Mouse (Mus musculus) layer of hippocampus, postnatal 36 days (tissue): ENCODE results near the gene Fgf10. TPM values are rescaled to one million over a fixed set of nuclear protein-coding genes. Genes with fewer than 3 reads are reported as not detected.

Source experiments
- DNase-seq, 2 experiments: peaks; one replicate each; pipeline ENCODE4 v3.0.0; 2022
- total RNA-seq, 2 experiments: library from RNA; stranded (reverse); gene quantifications; 2 replicates each; pipeline ENCODE4 v1.2.3; 2021

The Fgf10 gene
- 10 to 100 TPM; 13.9 to 14.5 TPM for total RNA-seq

DNA sequence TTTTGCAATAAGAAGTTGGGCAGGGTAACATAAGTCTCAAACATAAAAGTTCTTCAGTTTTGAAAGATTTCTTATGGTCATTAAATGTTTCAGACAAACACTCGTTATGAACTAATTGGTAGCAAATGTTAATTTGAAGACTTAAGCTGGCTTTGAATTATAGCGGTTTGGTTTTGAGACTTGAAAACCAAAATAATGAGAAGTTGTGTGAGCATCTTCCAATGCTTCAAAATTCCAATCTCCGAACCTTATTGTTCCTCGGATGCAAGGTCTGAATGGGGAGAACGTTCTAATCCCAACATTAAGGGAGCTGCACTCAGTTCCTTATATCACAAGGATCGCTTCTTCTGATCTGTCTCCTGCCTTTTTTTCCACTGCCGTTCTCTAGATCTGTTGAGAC, at the start of gene Fgf10:
TSS of gene Fgf10 (plus strand) at position 301 of the 400 bp plus-strand sequence.
- no peak for DNase-seq

DNA sequence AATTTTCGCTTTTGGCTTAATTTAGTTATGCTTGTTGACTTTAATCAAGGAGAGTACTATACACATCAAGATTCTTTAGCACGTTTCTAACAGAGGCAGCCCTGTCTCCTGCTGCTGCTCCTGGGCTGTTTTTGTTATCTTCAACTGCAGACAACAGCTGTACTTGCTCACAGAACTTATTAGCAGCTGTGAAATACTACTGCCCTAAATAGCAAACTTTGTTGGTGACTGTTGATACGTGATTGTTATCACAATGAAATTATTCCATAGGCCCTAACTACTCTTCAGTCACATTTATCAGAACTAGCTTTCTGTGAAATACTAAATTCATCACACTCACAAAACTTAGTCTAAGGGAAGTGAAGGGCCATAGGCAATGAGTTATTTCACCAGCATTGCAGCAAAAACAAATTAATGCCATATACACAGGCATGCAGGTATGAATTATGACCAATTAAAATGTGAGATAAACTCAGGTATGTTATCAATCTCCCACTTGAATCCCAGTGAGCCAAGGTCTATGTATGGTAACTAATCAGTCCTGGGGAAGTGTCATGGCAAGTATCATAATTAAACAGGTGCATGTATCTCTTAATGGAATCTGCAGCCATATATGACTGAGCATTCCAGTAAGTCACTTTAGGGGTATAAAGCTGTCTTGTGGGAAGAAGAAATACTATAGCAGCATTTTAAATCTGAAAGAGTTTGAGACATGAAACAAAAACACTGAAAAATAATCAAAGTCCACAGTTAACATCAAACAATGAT, 39.7 kb upstream of the Fgf10 start:
- no peak for DNase-seq

DNA sequence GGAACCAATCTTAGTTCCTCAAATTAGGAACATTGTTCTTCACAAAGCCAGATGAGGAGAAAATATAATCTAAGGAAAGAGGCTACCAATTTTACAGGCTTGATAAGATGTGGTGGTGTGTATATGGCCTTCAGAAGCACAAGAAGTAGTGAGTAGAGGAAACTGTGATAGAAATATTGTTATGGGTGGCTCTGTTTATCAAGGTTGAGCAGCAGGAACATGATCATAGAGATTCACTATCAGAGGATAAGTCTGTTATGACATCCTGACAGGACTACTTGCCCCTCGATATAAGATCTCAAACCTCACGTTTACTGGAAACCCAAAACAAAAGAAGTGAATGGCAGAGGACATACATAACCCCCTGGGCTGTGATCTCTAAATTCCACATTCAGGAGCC, 38.1 kb upstream of the Fgf10 start:
- no peak for DNase-seq

DNA sequence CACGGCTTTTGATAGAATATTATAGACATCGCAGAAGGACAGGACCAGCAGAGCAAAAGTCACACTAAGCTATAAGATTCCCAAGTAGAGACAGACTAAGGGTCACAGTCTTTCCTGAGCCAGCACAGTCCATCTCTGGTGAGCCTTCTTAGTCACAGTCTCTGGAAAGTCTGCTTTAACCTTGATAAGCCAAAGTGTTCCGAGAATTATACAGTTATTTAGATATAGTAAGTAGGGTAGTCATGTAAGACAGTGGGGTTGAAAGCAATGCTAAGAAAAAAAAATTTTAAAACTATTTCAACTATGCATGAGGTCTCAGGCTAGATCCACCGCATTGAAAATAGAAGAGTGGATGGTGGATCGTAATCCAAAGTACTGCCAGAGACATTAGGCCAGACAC, 33.5 kb upstream of the Fgf10 start:
- DNase-seq = no peak

DNA sequence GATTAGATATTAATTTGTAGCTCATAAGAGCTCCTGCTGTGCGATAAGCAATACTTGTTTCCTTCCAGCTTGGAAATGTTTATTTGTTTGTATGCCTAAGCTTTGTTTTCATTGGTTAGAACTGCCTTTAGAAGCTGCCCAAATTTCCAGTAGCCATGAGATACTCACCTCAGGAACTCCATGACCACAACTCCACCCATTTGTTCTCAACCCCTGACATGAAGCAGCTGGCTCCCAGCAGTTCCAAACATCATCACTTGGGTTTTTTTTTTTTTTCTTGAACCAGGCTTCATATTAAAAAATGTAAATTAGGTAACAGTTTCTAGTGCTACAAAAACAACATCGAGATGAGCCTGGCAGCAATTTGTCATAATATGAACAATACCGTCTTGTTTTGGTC, 27.0 kb upstream of the Fgf10 start:
- no peak for DNase-seq

DNA sequence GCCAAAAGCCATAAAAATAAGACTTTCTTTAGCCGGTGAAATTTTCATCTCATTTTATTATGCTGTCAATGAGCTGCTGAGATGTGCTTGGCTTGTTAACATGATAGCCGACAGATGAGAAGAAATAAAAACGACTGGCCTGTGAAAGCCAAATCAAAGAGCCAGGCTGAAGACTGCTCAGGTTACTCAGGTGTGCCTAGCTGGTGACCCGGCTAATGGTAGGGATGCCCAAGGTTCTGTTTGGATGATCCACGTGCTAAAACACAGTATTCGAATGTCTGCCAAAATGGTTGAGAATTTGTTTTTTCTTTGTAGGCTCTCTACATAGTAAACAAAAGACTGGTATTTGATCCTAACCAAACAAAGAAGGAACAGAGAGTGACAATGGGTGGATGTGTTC, 26.5 kb upstream of the Fgf10 start:
- no peak for DNase-seq

DNA sequence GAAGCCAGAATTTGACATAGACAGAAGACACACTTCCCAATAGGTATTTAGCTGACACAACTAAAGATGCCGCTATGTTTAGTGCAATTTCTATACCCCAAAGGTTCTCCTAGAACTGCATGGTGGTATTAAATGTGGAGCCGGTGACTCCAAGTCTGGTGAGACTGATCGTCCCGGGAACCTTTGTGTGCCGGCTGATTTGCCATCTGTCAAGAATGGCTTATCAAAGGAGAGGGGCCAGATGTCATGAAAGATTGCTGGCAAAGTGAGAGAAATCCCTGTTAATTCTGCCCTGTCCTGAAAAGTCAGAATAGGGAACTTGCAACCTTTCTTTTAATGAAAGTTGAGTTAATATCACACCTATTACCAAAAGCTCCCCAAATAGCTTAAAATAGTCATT, 12.6 kb upstream of the Fgf10 start:
- no peak for DNase-seq

DNA sequence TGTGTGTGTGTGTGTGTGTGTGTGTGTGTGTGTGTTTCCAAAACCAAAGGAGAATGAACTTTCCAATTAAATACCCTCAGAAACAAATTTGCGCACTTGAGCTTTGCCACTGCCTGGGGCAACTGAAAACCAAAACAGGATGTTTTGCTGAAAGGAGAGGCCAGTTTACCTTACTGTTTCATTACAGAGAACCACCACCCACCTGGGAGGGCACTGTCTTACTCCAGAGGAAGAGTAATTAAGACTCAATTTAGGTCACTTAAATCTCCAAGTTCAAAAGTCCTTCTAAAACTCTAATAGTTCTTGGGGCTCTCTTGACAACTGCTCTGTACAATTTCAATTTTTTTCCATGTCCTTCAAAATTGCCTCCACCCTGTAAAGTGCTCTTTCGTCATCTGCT, 11.6 kb upstream of the Fgf10 start:
- DNase-seq = no peak

DNA sequence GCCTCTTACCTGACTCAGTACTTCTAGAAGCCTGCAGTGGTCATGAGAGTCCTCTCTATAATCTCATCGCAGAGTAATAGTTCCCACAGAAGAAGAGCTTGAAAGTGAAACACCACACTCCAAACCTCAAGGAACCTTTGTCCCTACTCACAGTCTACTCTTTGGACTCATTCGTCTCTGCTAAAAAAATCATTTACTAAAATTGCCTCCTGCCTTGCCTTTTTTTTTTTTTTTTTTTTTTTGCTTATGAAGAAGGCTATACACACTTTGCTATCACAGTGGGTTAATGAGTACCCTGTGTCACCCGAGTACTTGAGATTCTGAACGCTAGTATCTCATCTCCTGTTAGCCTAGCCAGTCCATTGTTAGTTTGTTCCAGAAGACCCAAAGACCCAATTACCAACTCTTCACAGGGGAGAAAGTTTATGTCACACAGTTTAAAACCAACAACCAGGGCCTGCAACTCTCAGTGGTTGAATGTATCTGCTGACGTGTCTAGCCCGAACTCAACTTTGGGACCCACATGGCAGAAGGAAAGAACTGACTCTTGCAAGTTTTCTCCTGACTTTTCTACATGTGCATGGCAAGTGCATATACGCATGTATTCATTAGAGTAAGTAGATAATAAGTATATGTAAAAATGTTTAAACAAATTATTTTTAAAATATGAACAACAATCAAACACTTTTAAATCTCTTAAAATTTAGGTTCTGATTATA, 10.8 kb upstream of the Fgf10 start:
- no peak for DNase-seq

DNA sequence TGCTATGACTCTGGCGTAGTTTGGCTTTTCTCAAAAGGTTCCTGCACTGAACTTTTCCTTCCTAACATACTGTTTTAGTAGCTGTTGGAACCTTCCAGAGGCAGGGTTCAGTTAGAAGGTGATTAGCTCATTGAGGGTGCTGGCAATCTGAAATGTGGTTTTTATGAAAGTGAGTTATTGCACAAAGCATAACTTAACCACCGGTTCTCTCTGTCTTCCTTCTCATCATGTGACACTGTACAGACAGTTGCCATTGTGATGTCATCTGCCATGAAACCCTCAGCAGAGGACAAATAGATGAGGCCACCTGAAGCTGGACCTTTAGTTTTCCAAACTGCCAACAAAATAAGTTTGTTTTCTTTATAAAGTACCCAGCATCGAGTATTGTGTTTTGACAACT, 7.9 kb upstream of the Fgf10 start:
- no peak for DNase-seq

DNA sequence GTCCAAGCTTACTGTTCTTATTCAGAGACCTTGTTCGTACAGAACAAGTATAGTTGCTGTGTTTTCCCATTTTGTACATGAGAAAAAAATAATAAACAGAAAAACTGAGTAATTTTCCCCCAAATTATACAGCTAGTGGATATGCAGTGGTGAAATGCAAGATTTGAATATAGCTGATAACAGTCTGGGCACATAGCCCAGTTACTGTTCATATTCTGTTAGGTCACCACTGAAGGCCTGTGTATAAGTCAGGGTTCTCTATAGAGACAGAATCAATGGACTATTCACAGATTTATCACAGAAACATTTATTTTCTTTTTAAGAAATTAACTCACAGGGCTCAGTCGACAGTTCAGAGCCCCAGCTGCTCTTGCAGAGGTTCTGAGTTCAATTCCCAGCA, 4.7 kb upstream of the Fgf10 start:
- DNase-seq = no peak

DNA sequence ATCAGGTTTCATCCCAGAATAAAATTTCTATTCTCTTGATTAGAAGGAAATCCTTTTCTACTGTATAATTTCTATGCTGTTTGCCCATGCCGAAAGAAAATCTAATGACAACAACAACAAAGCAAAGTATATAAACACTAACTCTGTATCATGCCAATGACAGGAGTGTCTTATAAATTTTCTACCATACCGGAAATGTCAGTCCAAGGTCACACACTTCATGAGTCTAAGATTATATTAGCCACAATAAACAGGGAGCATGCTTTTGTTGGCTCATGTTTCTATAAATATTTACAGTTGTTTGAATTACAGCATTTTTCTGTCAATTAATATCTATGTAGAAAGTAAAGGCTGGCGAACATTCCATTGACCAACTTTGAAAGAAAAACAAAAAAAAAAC, 9.6 kb downstream of the Fgf10 start:
- no peak for DNase-seq

DNA sequence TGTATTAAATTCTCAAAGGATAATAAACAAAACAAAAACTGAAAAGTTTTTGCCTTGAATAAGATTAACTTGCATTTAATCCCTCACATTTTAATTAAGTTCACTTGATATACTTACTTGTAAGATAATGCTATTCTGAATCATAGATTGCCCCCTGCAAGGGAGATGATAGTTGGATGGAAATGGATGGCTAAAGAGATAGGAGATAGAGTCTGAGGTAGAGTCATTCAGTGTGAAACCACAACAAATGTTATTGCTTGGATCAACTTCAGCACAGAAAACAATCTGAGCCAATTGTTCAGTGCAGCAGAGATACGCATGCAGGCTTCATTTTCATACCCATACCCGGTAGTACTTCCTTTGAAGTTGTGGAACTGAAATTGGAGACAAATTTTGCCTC, 23.5 kb downstream of the Fgf10 start:
- no peak for DNase-seq

DNA sequence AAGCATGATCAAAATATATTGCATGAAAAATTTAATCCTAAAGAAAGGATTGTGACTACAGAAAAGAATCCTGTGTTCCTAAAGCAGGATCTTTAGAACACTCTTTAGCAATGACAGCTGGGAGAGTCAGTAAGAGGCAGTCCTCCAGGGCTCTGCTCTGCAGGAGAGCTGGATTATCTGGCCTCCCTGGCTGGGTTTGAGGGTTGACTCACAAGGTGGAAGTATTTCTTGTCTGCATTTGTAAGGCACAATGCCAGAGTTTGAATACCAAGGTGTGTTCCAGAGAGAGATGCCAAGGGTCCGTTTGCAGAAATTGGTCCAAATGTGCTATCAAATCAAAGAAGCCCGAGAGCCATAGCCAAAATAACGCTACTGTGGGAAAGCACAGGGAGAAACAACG, 25.5 kb downstream of the Fgf10 start:
- DNase-seq = no peak

DNA sequence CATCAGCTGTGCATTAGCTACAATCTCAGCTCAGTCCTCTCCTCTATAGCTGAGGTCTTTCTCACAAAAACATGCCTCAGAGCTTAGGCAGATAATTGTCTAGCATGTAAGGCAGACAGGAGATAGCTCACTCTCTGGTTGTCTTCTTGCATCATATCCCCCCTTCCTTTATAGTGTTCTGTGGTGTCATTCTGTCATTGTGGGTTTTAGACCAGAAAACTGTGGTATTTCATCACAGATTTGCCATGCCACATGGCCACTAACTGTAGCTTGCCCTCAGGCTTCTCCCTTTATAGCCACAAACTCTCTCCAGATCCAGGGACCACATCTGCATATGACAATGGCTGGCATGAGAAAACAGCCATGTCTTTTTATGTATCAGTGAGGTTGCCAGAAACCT, 34.1 kb downstream of the Fgf10 start:
- DNase-seq = no peak

DNA sequence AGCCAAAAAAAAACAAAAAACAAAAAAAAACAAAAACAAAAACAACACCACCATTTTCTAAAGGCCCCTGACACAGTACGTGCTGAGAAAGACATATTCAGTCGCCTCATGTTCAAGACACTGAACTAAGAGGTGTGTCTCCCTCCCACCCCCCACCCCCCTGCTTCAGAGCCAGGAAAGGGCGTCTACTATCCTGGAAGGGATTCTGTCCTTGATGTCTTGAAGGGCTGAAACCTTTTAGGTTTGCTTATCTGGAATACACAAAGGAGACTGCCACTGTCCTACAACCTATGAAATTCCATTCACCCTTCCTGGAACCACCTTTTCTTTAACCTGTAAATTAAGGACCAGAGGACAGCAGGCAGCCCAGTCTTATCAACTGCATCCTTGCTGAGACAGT, 36.1 kb downstream of the Fgf10 start:
- no peak for DNase-seq

DNA sequence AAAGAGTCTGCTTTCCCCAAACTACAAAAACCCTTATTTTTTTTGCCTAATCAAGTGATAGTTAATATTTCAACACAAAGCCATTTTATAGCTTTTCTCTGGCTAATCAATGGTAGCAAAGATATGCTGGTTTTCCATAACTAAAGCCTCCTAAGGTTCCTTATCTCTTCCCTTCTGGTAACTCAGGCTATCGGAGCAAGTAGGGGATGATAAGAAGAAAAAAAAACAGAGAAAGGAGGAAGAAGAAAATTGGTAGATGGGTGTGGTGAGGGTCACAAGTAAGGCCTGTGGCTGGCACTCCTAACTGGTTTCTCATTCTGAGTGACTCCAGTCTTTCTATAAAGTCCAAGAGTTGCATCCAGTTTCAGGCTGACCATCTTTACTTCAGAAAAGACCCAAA, 40.3 kb downstream of the Fgf10 start:
- DNase-seq = no peak

DNA sequence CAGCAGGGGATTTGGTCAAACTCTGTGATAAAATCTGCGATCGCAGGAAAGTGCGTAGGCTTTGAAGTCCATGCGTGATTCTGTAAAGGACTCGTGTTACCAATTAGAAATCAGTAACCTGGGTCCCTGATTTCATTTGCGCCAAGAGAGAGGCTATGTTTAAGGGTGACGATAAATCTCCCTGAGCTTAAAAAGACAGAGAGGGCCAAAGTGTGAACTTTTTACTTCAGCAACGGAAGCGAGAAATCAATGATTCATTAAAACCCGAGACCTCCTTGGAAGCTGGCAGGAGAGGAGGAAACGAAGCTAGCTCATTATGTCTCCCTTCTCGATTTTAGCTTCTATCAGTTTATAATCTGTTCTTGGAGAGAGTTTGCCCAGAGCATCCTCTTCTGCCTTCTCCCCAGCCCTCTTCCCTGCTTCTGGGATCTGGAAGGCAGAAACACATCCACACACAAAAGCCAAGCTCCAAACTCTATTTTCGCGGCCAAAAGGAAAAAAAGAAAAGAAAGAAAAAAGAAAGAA, 44.1 kb downstream of the Fgf10 start:
- no peak for DNase-seq

DNA sequence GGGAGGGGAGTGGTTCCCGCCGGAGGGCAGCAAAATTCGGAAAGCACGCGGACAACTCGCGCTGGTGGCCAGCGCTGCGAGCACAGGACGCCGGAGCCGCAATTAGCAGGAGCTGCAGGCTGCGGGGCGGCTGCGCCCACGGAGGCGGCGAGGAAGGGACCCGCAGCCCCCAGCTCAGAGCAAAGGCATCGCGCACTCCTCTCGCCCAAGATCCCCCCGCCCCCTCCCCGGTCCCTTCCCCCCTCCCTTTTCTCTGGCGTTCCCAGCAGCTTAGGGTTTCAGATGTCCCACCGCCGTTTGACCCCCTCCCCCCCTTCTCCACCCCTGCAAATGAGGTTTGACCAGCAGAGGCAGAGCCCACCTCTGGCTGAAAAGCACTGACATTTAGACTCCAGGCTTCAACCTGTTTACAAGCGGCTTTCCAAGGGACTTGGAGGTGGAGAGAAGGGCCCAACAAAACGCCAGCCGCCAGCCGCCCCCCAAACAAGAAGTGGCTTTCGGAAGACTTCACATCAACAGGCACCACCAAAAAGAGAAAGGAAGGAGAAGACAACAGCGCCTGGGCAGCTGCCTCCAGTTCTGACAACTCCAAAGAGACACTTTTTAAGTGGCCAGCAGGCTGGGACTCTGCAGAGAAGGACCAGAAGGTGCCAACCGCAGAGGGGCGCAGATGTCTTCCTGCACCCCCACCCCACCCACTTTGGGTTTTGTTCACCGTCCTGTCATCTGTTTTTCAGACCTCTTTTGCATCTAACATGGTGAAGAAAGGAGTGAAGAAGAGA, 44.9 kb downstream of the Fgf10 start:
- no peak for DNase-seq

DNA sequence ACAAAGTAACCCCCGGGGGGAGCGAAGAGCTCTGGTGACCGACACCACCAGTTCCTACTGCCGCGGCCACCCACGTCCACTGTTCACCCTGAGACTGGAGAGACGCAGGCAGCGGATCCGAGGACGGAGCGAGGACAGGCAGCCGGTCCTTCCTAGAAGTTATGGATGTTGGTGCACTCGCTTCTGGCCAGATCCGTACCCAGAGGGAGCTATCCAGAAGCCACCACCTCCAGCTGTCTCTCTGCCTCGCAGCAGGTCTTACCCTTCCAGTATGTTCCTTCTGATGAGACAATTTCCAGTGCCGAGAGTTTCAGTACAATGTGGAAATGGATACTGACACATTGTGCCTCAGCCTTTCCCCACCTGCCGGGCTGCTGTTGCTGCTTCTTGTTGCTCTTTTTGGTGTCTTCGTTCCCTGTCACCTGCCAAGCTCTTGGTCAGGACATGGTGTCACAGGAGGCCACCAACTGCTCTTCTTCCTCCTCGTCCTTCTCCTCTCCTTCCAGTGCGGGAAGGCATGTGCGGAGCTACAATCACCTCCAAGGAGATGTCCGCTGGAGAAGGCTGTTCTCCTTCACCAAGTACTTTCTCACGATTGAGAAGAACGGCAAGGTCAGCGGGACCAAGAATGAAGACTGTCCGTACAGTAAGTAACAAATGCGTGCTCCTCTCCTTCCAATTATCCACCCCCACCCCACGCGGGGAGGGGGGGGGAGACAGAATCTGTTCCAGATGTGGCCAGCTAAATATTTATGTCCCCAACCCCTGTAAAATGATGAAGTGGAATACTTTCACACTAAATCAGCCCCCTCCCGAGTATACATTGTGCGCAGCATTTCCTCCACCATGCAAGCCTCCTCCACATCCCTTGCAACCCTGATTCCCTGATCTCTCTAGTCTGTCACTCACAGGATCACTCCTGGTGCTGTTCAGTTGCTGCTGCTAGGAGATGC, 45.8 kb downstream of the Fgf10 start:
- peak; percentile 23 to 46 for DNase-seq

DNA sequence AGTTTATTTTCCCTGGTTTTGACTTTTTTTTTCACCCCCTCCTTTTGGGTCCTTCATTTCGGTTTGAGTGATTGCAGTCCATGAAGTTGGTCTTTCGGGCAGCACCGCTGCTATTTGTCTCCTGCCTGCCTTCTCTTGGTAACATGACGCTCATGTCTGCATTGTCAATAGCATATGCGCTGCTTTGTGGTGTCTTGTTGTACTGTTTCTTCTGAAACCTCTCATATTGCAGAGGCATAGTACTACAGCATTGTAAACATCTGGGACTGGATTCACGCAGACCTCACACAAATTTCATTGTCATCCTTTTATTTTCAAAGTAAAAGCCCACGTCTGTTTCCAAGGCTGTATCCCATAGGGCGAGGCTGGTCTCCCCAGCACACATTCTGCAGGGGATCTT, 46.7 kb downstream of the Fgf10 start:
- DNase-seq = no peak

DNA sequence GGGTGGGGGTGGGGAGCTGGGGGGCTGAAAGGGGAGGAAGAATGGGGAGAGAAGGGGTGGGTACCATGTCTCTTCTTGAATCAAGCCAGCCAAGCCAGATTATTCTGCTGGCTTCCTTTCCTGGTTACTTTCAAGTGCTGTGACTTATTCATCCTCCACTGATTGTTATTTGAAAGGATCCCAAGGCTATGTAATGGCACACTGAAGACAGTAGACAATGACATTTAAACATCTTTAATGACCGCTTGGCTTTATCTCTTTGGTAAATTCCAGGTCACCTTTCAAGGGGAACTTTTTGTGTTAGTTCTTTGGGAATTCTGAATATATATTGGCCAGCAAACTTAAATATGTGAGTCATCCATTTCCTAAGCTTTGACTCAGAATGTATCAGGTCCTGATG, 47.1 kb downstream of the Fgf10 start:
- no peak for DNase-seq
